Mouse (Mus musculus) olfactory bulb, adult 2 months (tissue): ENCODE results near the gene Gstp2. TPM values are rescaled to one million over a fixed set of nuclear protein-coding genes. Genes with fewer than 3 reads are reported as not detected.
A peak's percentile ranks its signal among the peaks of the same experiment; 100 is the strongest.

Experiments used
- H3K27ac ChIP-seq: fragments of 200-500 bp; 2 replicates; pipeline ENCODE4 v1.5.1; 2012; ENCODE audit warnings: low read depth, low read length; ENCODE audit not compliant: insufficient read depth
- H3K4me1 ChIP-seq: fragments of 200-500 bp; 2 replicates; pipeline ENCODE4 v1.6.1; 2012; ENCODE audit warnings: low read length; ENCODE audit not compliant: control insufficient read depth, insufficient read depth
- H3K4me3 ChIP-seq: fragments of 200-500 bp; 2 replicates; pipeline ENCODE4 v1.5.1; 2012; ENCODE audit warnings: mild to moderate bottlenecking, low read depth, low read length, moderate library complexity; ENCODE audit not compliant: insufficient read depth
- CTCF ChIP-seq: fragments of 200-500 bp; IDR thresholded peaks from 2 replicates; pipeline ENCODE4 v1.5.1; 2012; ENCODE audit warnings: low read depth, mild to moderate bottlenecking, low read length, moderate library complexity; ENCODE audit not compliant: insufficient read depth
- POLR2A ChIP-seq: fragments of 200-500 bp; IDR thresholded peaks from 2 replicates; pipeline ENCODE4 v1.6.1; 2012; ENCODE audit warnings: mild to moderate bottlenecking, low read depth, low read length, moderate library complexity; ENCODE audit not compliant: insufficient read depth
- WGBS: fragments of 180-500 bp; shearing (Covaris S2); methylation state at CpG from one replicate; pipeline ENCODE4 v1.1.7; 2018; 5-methylcytosine and 5-hydroxymethylcytosine counted together
- polyA plus RNA-seq: library from polyadenylated mRNA; stranded (reverse); fragments of >200 nt; gene quantifications from 2 replicates; pipeline ENCODE4 v1.2.4, GENCODE M21; 2012; ENCODE audit warnings: low replicate concordance; ENCODE audit not compliant: missing spikeins, insufficient read depth, insufficient read length

The Gstp2 gene
- polyA plus RNA-seq, 1 experiment = not detected

DNA sequence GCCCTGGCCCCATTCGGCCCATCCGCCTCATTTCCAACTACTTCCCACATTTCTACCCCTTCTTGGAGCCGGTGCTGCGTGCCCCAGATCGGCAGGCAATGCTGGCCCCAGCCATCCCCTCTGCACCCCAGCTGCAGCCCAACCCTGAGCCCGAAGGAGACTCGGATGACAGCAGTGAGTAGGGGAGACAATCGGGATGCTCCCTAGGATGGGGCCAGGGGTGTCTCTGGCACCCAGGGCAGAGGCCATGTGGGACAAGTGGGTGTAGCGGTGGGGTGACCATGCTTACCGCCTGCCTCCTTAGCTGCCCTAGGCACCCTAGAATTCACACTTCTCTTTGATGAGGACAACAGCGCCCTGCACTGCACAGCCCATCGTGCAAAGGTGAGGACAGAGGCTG lies 42.2 kb downstream of the Gstp2 start:
- TF ChIP-seq CTCF = no peak
- no peak for TF ChIP-seq POLR2A
- peak overlapping the region; percentile 10; the same call in 1 of the 2 replicates for H3K4me3 ChIP-seq
- H3K4me1 ChIP-seq = peaks cover 24% of the 10 kb centered on the region
- H3K27ac ChIP-seq = peak overlapping the region; percentile 16; the same call in 1 of the 2 replicates
- WGBS = 84% methylated on average over 12 of the region's 12 CpGs

GRCm38 (mm10) chr19:4003112-4003511 lies 42.7 kb downstream of the Gstp2 start, which contains the start of gene Doc2g:
Doc2g (plus strand) TSS chr19:4003313.
- Histone ChIP-seq H3K4me1 (peaks cover 24% of the 10 kb centered on the region), H3K27ac (peak within 1 kb of the TSS; percentile 16; the same call in 1 of the 2 replicates), H3K4me3 (peak within 1 kb of the TSS; percentile 10; the same call in 1 of the 2 replicates)
- 82% methylated on average over 1 of the region's 1 CpGs for WGBS
- TF ChIP-seq CTCF (no peak), POLR2A (no peak)

- 90% methylated on average over 5 of the region's 5 CpGs for WGBS
- Histone ChIP-seq H3K4me3 (no peak overlapping the region), H3K27ac (no peak overlapping the region), H3K4me1 (peaks cover 24% of the 10 kb centered on the region)
- no peak for TF ChIP-seq POLR2A
- no peak for TF ChIP-seq CTCF
These were observed 44.1 kb downstream of the Gstp2 start for GRCm38 (mm10) chr19:4001752-4002151.

DNA sequence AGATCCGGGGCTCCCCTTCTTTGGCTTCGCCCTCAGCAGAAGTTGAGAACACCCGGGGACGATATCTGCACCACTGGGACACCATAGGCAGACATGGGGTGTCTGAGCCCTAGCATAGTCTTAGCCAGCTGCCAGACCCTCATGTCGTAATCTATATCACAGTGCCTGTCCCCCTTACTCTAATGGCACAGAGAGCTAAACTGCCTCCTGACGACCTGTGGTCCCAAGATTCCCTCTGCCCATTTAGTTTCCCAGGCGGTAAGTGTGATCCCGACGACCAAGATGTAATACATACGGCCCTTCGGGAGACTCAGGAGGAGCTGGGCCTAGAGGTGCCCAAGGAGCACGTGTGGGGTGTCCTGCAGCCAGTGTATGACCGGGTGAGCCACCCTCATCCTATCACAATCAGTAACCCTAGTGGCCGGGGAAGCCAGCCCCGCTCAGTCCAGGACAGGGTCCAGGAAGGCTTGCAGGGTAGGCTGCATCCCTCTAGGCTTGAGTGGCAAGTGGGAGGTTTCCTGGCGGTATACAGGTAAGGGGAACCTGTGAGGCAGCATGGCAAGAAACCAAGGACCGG lies 44.8 kb downstream of the Gstp2 start:
- no peak for TF ChIP-seq CTCF
- TF ChIP-seq POLR2A = no peak
- WGBS = 17% methylated on average over 17 of the region's 17 CpGs
- Histone ChIP-seq H3K4me3 (peak overlapping the region; percentile 93), H3K4me1 (peaks cover 24% of the 10 kb centered on the region), H3K27ac (peak overlapping the region; percentile 93)

- Histone ChIP-seq H3K4me1 (peaks cover 24% of the 10 kb centered on the region), H3K27ac (peak within 1 kb of the TSS; percentile 93), H3K4me3 (peak within 1 kb of the TSS; percentile 93)
- WGBS = under 1% methylated on average over 64 of the region's 64 CpGs
- TF ChIP-seq POLR2A = peak; percentile 96
- TF ChIP-seq CTCF = peak; percentile 79
These were observed 45.5 kb downstream of the Gstp2 start, which contains the start of the genes Nudt8 and Gm49405 for GRCm38 (mm10) chr19:4000119-4000900. Nudt8 (plus strand) TSS chr19:4000580. Gm49405 (plus strand) TSS chr19:4000626.

DNA sequence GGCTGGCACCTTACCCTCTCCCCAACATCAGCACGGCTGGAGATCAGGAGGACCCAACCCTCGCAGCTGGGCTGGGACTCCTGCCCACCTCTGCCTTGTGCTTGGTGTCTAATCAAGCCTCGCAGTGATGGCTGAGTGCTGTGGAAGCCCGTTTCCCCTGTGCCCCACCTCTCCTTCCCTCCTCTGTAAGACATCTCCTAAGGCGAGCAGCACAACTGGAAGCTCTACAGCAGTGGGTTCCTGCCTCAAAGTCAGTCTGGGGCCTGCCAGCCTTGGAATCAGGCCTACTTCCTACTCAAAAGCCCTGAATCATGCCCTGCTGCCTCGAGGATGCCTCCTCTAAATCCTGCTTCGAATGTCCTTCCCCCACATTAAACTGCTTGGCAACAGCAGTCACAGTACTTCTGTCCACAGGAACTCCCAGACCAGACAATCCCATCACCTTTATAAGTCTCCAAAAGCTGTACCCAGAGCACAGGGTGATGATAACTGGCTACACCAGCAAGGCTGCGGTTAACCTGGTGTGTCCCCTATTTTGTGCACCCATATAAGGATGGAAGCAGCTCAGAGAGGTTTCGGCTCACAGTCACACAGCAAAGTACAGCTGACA lies 46.6 kb downstream of the Gstp2 start:
- 73% methylated on average over 9 of the region's 9 CpGs for WGBS
- H3K27ac ChIP-seq = no peak overlapping the region
- TF ChIP-seq CTCF (no peak), POLR2A (no peak)
- peaks cover 24% of the 10 kb centered on the region for H3K4me1 ChIP-seq
- H3K4me3 ChIP-seq = no peak overlapping the region

DNA sequence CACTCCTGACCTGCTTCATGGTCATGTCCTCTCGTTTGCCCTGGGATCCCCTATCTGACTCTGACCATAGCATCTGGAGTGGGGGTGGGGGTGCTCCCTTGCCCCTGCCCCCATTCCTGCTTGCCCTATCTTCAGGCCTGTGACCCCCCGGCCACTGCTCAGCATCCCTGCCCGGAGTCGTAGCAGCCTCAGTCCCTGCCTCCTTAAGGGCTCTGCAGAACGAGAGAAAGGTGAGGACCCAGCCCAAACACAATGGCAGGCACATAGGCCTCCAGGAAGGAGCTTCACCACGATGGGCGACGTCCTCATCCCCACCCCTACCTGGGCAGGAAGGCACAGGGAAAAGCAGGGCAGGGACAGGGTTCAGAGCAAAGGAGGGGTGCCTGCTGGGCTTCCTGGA lies 47.5 kb downstream of the Gstp2 start:
- Histone ChIP-seq H3K4me1 (peaks cover 18% of the 10 kb centered on the region), H3K27ac (no peak overlapping the region), H3K4me3 (no peak overlapping the region)
- no peak for TF ChIP-seq POLR2A
- 80% methylated on average over 8 of the region's 8 CpGs for WGBS

DNA sequence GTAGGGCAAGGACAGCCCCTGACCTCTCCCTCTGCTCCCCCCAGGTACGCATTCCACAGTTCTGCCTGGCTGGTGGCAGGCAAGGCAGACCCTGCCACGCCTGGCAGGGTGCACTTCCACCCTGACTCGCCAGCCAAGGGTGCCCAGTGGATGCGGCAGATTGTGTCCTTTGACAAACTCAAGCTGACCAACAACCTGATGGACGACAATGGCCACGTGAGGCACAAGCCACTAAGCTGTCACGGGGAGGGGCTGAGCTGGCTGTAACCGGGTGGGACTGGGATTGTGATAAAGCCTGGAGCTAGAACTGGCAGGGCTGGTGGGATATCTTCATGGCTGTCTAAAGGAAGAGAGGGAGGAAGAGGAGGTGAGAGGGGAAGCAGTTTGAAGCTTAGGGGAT lies 48.6 kb downstream of the Gstp2 start:
- H3K4me3 ChIP-seq = no peak overlapping the region
- WGBS = 69% methylated on average over 8 of the region's 8 CpGs

GRCm38 (mm10) chr19:3996747-3997146 lies 49.1 kb downstream of the Gstp2 start:
- no peak overlapping the region for H3K4me3 ChIP-seq
- 86% methylated on average over 8 of the region's 8 CpGs for WGBS
- peaks cover 12% of the 10 kb centered on the region for H3K4me1 ChIP-seq
- no peak overlapping the region for H3K27ac ChIP-seq
- TF ChIP-seq CTCF (no peak), POLR2A (no peak)

More for the DNA sequence above, 48.6 kb downstream of the Gstp2 start:
- TF ChIP-seq CTCF = no peak
- no peak for TF ChIP-seq POLR2A
- Histone ChIP-seq H3K4me1 (peaks cover 12% of the 10 kb centered on the region), H3K27ac (no peak overlapping the region)
